Mouse (Mus musculus) A20 (cell line): ENCODE results near the gene Atg9a.

Experiments
- DNase-seq: peaks from one replicate; pipeline ENCODE4 v3.0.0-alpha.2; 2011; ENCODE audit warnings: low read depth, low spot score

The Atg9a gene

GRCm38 (mm10) chr1:75215785-75216184, 23.8 kb upstream of the Atg9a start:
- DNase-seq: no peak

- DNase-seq: no peak
Measured at GRCm38 (mm10) chr1:75214886-75215285, 22.9 kb upstream of the Atg9a start.

- DNase-seq: no peak
Measured at GRCm38 (mm10) chr1:75214442-75214841, 22.4 kb upstream of the Atg9a start.

- no peak for DNase-seq
Measured at GRCm38 (mm10) chr1:75213096-75213495, 21.1 kb upstream of the Atg9a start.

GRCm38 (mm10) chr1:75212542-75212941, 20.5 kb upstream of the Atg9a start:
- DNase-seq: no peak

GRCm38 (mm10) chr1:75211141-75211708, 19.2 kb upstream of the Atg9a start:
- no peak for DNase-seq

- DNase-seq: peak; percentile 97
Measured at GRCm38 (mm10) chr1:75210136-75211087, 18.4 kb upstream of the Atg9a start, which contains the start of the genes Glb1l and Stk16. Gene Glb1l (minus strand): TSS chr1:75210813. Gene Stk16 (plus strand): TSS chr1:75210838.

- no peak for DNase-seq
Measured at GRCm38 (mm10) chr1:75208967-75209678, 17.1 kb upstream of the Atg9a start.

- DNase-seq: no peak
Measured at GRCm38 (mm10) chr1:75201236-75201635, 9.2 kb upstream of the Atg9a start.

GRCm38 (mm10) chr1:75192452-75192851, 456 bp upstream of the Atg9a start:
- peak; percentile 87 for DNase-seq

- no peak for DNase-seq
Measured at GRCm38 (mm10) chr1:75191258-75191621, 756 bp downstream of the Atg9a start.

GRCm38 (mm10) chr1:75190577-75190976, 1.4 kb downstream of the Atg9a start:
- DNase-seq: peak; percentile 33

GRCm38 (mm10) chr1:75187914-75188483, 4.0 kb downstream of the Atg9a start:
- no peak for DNase-seq

- no peak for DNase-seq
Measured at GRCm38 (mm10) chr1:75187126-75187525, 4.9 kb downstream of the Atg9a start.

- DNase-seq: no peak
Measured at GRCm38 (mm10) chr1:75185495-75185894, 6.5 kb downstream of the Atg9a start.

GRCm38 (mm10) chr1:75182160-75182559, 9.8 kb downstream of the Atg9a start:
- DNase-seq: peak; percentile 26

GRCm38 (mm10) chr1:75181377-75181870, 10.6 kb downstream of the Atg9a start:
- no peak for DNase-seq

- DNase-seq: no peak
Measured at GRCm38 (mm10) chr1:75180741-75181140, 11.3 kb downstream of the Atg9a start.

GRCm38 (mm10) chr1:75180105-75180590, 11.8 kb downstream of the Atg9a start, which contains the start of gene Abcb6:
Gene Abcb6 (minus strand): TSS chr1:75180392.
- DNase-seq: peak; percentile 95

- DNase-seq: peak; percentile 55
Measured at GRCm38 (mm10) chr1:75179334-75180104, 12.5 kb downstream of the Atg9a start.
